Mouse (Mus musculus) forebrain, embryonic 11.5 days (tissue): ENCODE measurements at regions not wholly inside any gene's neighbourhood (a gene's known extent, or its start where the extent isn't known, plus 50 kb on each side); places are given as distances from the start of the nearest gene placed in this dataset.

Experiments
- ATAC-seq: fragments of 200-750 bp; cut with Nextera tagmentation; replicated peaks from 2 replicates; pipeline ENCODE4 v1.8.0; 2017; ENCODE audit warnings: moderate TSS enrichment; ENCODE audit not compliant: low FRiP score
- DNase-seq: peaks from one replicate; pipeline ENCODE4 v3.0.0-alpha.2; 2017; ENCODE audit warnings: low spot score
- H3K27ac ChIP-seq: fragments of 300-500 bp; sonication (generic); 2 replicates; pipeline ENCODE4 v1.5.1; 2014; ENCODE audit warnings: low read depth, low read length
- H3K27me3 ChIP-seq: fragments of 300-500 bp; sonication (generic); 2 replicates; pipeline ENCODE4 v1.6.1; 2014; ENCODE audit warnings: mild to moderate bottlenecking, low read length, mixed read lengths; ENCODE audit not compliant: control insufficient read depth, insufficient read depth
- H3K36me3 ChIP-seq: fragments of 300-500 bp; sonication (generic); 2 replicates; pipeline ENCODE4 v1.6.1; 2014; ENCODE audit warnings: mild to moderate bottlenecking, low read length, moderate library complexity, mixed read lengths; ENCODE audit not compliant: control insufficient read depth, insufficient read depth
- H3K4me1 ChIP-seq: fragments of 300-500 bp; sonication (generic); replicated peaks from 2 replicates; pipeline ENCODE4 v1.6.1; 2014; ENCODE audit warnings: low read length, mixed read lengths; ENCODE audit not compliant: control insufficient read depth, insufficient read depth
- H3K4me2 ChIP-seq: fragments of 300-500 bp; sonication (generic); 2 replicates; pipeline ENCODE4 v1.6.1; 2014; ENCODE audit warnings: low read depth, mild to moderate bottlenecking, low read length, moderate library complexity, mixed read lengths; ENCODE audit not compliant: severe bottlenecking
- H3K4me3 ChIP-seq: fragments of 300-500 bp; sonication (generic); 2 replicates; pipeline ENCODE4 v1.5.1; 2014; ENCODE audit warnings: low read depth, low read length
- H3K9ac ChIP-seq: fragments of 300-500 bp; sonication (generic); 2 replicates; pipeline ENCODE4 v1.6.1; 2014; ENCODE audit warnings: low read length
- H3K9me3 ChIP-seq: fragments of 300-500 bp; sonication (generic); 2 replicates; pipeline ENCODE4 v1.6.1; 2016; ENCODE audit warnings: low read length, mixed read lengths; ENCODE audit not compliant: control insufficient read depth
- WGBS: fragments of 180-500 bp; shearing (Covaris S2); extraction: QIAGEN DNeasy Blood & Tissue Kit; methylation state at CpG from one replicate; pipeline ENCODE4 v1.1.7; 2014; 5-methylcytosine and 5-hydroxymethylcytosine counted together

DNA sequence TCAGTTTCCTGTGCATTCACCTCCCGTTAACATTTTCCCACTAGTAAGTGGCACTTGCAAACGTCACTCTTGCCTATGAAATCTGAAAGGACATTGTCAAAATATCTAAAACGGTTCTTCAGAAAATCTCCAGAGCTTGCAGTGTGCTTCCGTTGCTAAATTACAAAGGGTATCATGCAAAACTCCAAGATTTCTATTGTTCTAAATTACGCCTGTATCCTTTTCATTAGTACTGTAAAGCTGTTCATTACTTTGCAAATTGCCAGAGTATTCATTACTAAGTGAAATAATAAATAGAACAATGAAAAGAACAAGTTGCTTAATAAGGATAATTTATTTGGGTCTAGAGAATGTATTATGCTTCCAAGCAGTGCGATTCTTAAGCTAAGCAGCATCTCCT is 78.2 kb upstream of the Ccser1 start:
- DNase-seq (no peak), ATAC-seq (no peak)
- Histone ChIP-seq H3K4me1 (peaks cover 3% of the 10 kb centered on the region; the same call in 1 of the 2 replicates), H3K4me3 (no peak overlapping the region), H3K4me2 (no peak overlapping the region), H3K9ac (no peak overlapping the region), H3K36me3 (no peaks in the 10 kb centered on the region), H3K9me3 (no peaks in the 10 kb centered on the region), H3K27me3 (no peaks in the 10 kb centered on the region), H3K27ac (no peak overlapping the region)
- WGBS = 62% methylated on average over 6 of the region's 6 CpGs

DNA sequence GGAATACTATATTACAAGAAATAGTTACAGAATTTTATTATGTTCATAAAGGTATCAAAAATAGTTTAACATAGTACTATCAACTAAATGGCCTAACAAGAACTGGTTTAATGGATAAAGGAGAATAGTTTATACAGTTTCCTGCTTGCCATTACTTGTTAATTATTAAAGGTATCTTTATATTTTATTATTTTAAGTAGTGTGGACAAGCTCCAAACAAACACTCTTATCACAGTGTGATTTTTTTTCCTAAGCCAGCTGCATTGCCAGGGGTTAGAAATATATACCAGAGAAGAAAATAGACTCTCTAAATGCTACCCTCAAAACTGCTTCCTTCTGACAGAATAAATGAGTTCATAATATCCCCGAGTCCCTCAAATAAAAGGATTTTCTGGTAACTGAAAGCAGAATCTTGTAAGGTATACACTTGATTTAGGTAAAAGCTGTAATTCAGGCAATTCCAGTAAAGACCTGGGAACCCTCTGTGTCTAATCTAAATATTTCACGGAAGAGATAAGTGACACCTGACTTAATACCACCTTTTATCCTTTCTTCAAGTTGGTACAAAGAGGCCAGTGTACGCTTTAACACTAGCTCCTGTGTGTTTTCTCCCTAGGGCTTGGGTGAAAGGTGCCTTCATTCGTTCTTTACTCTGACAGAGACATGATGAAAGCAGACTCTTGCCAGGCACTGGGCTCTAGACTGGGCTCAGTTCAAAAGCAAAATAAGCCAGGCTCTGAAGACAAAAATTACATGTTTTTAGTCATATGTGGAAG is 76.5 kb upstream of the Ccser1 start:
- Histone ChIP-seq H3K4me2 (no peak overlapping the region), H3K27me3 (no peaks in the 10 kb centered on the region), H3K4me1 (peaks cover 3% of the 10 kb centered on the region; the same call in 1 of the 2 replicates), H3K9ac (no peak overlapping the region), H3K27ac (no peak overlapping the region), H3K9me3 (no peaks in the 10 kb centered on the region), H3K36me3 (no peaks in the 10 kb centered on the region), H3K4me3 (no peak overlapping the region)
- 62% methylated on average over 4 of the region's 4 CpGs for WGBS
- DNase-seq (no peak), ATAC-seq (no peak)

- no peaks in the 10 kb centered on the region for H3K4me1 ChIP-seq
- no peak for DNase-seq
- no peaks in the 10 kb centered on the region for H3K36me3 ChIP-seq
- H3K27ac ChIP-seq = no peak overlapping the region
- H3K27me3 ChIP-seq = no peaks in the 10 kb centered on the region
- no peak overlapping the region for H3K9ac ChIP-seq
- no peak overlapping the region for H3K4me2 ChIP-seq
- no peak overlapping the region for H3K4me3 ChIP-seq
- H3K9me3 ChIP-seq = no peaks in the 10 kb centered on the region
- 68% methylated on average over 1 of the region's 1 CpGs for WGBS
- no peak for ATAC-seq
Measured at GRCm38 (mm10) chr6:61115250-61115649, 64.9 kb upstream of the Ccser1 start.

GRCm38 (mm10) chr6:61119590-61119989 is 60.5 kb upstream of the Ccser1 start:
- Histone ChIP-seq H3K27me3 (no peaks in the 10 kb centered on the region), H3K9ac (no peak overlapping the region), H3K9me3 (no peaks in the 10 kb centered on the region), H3K4me1 (no peaks in the 10 kb centered on the region), H3K4me3 (no peak overlapping the region), H3K36me3 (no peaks in the 10 kb centered on the region), H3K27ac (no peak overlapping the region), H3K4me2 (no peak overlapping the region)
- WGBS = 85% methylated on average over 2 of the region's 2 CpGs
- ATAC-seq (no peak), DNase-seq (no peak)

- no peak overlapping the region for H3K4me3 ChIP-seq
- H3K4me2 ChIP-seq = no peak overlapping the region
- no peak overlapping the region for H3K27ac ChIP-seq
- DNase-seq (no peak), ATAC-seq (no peak)
- H3K4me1 ChIP-seq = no peaks in the 10 kb centered on the region; the same call in 1 of the 2 replicates
- WGBS = 69% methylated on average over 3 of the region's 3 CpGs
- H3K27me3 ChIP-seq = no peaks in the 10 kb centered on the region
- H3K36me3 ChIP-seq = no peaks in the 10 kb centered on the region
- no peaks in the 10 kb centered on the region for H3K9me3 ChIP-seq
- H3K9ac ChIP-seq = no peak overlapping the region
Measured at GRCm38 (mm10) chr6:61125431-61125830, 54.7 kb upstream of the Ccser1 start.

DNA sequence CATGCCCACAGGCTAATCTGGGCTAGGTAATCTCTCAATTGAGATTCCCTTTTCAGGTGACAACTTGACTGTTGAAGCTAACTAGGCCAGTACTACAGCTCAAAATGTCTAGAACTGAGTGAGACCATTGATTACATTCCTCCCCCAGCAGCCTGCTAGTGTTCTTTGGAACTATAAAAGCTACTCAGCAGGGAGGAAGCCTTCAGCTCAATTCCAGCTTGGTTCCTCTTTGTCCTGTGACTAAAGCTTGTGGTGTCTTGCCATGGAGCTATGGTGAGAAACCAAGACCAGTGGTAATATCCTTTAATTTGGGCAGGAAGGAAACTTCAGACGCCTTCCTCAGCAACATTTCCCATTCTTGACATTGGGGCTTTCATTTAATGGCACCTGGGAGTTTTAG is 52.9 kb upstream of the Ccser1 start:
- H3K27ac ChIP-seq = no peak overlapping the region
- WGBS = 33% methylated on average over 1 of the region's 1 CpGs
- no peaks in the 10 kb centered on the region; the same call in 1 of the 2 replicates for H3K4me1 ChIP-seq
- no peaks in the 10 kb centered on the region for H3K27me3 ChIP-seq
- H3K4me2 ChIP-seq = no peak overlapping the region
- no peak overlapping the region for H3K4me3 ChIP-seq
- DNase-seq = no peak
- no peak overlapping the region for H3K9ac ChIP-seq
- no peaks in the 10 kb centered on the region for H3K9me3 ChIP-seq
- no peak for ATAC-seq
- H3K36me3 ChIP-seq = no peaks in the 10 kb centered on the region

- H3K9me3 ChIP-seq = no peaks in the 10 kb centered on the region
- H3K27me3 ChIP-seq = no peaks in the 10 kb centered on the region
- no peak for DNase-seq
- no peaks in the 10 kb centered on the region; the same call in 1 of the 2 replicates for H3K4me1 ChIP-seq
- no peak overlapping the region for H3K9ac ChIP-seq
- no peaks in the 10 kb centered on the region for H3K36me3 ChIP-seq
- H3K4me3 ChIP-seq = no peak overlapping the region
- WGBS = 71% methylated on average over 1 of the region's 1 CpGs
- H3K27ac ChIP-seq = no peak overlapping the region
- no peak for ATAC-seq
- H3K4me2 ChIP-seq = no peak overlapping the region
Measured at GRCm38 (mm10) chr6:61128211-61128610, 51.9 kb upstream of the Ccser1 start.
